Mouse (Mus musculus) cerebellum, adult 9-10 months (tissue): ENCODE measurements around the gene Olfr545.

Source experiments
- DNase-seq: peaks from one replicate; pipeline ENCODE4 v3.0.0; 2022

Olfr545 gene

DNA sequence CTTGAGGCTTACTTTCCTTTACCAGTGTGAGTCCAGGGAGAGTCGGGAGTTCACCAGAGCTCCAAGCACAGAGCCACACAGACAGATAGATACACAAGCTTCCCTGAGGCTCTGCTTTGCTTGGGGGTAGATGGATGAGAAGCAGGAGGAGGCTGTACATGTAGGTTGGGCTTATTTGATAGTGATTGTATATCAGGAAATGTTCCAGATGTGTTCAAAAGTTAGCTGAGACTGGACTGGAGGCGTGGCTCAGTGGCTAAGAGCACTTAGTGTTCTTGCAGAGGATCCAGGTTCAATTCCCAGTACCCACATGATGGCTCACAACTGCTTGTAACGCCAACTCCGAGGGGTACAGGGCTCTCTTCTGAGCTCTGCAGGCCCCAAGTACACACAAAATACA, 20.9 kb downstream of the Olfr545 start:
- DNase-seq: no peak

DNA sequence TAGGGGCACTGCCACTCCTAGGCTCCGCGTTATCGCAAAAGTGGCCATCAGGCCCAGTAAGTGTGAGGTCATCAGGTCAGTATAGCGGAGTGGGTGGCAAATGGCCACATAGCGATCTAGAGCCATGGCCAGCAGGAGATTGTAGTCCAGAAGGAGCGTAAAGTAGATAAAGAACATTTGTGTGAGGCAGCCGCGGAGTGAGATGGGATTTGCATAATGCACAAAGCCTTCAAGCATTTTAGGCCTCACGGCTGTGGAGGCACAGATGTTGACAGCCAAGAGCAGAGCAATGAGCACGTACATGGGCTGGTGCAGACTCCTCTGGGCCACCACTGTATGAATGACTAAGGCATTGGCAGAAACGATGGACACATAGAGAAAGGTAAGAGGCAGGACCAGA, 22.0 kb downstream of the Olfr545 start:
- no peak for DNase-seq

DNA sequence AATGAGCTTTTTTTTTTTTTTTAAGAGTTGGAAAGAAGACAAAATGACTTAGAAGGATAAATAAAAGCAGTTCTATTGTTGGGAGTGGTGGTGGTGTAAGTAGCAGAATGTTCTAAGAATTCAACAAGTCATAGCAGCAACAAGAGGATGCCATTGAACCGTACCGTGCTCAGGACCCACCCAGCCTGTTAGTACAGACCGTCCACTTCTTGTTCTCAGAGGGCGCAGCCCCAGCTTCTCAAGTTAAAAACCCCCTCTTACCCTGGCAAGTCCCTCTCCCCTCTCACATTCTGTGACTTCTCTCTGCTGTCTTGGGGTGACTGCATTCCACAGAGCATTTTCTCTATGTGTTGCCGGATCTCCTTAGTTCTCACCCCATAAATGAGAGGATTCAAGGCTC, 22.8 kb downstream of the Olfr545 start:
- no peak for DNase-seq

DNA sequence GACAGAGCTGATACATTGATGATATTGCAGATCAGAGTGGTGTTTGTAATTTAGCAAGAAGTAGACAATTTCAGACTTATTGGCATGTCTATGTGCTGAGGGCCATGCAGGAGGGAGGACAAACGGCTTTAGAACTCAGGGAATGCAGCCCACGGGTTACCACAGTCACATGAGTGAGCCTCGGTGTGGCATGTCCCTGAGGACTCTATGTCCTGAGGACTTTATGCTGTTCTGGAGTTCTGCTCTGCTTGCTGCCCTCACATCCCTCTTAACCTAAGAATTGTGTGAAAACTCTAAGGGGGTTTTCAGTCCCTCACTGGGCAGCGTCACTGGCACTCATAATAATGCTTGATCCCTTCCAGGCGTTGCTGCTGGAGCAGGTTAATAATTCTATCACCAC, 26.7 kb downstream of the Olfr545 start:
- DNase-seq: no peak

DNA sequence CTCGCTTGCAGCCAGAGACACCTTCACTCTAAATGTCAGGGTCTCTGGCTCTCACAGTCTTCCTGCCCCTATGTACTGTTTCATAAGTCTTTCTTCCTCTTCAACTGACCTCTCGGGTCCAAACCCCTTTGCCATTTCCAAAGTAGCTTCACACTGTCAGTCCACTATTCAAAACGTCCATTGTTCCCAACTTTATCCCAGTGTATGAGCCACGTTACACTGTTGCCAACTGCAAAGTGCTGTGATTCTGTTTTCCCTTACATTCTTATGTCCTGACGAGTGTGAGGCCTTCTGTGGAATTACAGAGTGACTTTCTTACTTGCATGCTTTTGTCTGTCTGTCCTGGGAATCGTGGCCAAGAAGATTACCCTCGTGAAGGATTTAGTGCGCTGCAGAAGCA, 31.8 kb downstream of the Olfr545 start:
- DNase-seq: no peak

DNA sequence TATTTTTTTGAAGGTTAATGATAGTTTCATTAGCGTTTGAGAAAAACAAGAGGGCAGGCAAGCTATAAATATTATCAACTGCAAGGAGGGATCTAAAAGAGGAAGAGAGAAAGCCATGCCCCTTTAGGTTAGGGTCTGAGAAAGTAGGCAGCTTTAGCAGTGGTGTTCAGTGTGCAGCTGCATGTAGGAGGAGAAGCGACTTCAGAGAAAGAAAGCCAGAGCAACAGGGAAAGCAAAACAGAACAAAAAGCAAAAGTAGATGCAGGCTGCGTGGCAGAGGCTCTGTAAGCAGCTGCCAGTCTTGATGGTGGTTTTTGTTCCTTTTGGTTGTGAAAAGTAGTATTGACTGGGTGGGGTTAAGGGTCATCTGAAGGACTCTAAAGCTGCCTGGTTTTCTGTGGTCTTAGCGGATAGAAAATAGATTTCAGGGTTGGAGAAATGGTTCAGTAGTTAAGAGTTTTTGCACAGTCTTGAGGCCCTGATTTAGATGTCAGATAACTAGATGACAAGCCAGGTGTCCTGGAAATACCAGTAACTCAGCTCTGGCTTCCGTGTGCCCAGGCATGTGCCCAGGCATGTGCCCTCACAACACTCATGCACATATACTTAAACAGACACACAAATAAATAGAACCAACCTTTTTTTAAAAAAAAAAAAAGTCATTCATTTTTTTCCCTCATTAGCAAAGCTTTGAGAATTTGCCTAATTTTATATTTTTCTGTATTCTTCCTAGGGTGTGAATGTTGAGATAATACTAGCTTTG, 40.6 kb downstream of the Olfr545 start:
- no peak for DNase-seq

DNA sequence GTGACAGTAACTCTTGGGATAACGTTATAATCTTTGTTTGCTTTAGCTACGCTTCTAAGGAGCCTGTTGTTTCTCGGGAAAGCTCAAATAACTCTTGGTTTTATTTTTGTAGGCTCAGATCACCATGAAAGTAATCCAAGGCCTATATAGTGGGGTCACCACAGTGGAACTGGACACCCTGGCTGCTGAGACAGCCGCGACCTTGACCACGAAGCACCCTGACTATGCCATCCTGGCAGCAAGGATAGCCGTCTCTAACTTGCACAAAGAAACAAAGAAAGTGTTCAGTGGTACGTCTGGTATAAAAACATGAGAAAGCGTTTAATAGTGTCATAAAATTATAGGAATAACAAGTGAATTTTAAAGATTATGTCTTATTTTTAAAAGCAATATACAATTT, 52.9 kb downstream of the Olfr545 start:
- no peak for DNase-seq

DNA sequence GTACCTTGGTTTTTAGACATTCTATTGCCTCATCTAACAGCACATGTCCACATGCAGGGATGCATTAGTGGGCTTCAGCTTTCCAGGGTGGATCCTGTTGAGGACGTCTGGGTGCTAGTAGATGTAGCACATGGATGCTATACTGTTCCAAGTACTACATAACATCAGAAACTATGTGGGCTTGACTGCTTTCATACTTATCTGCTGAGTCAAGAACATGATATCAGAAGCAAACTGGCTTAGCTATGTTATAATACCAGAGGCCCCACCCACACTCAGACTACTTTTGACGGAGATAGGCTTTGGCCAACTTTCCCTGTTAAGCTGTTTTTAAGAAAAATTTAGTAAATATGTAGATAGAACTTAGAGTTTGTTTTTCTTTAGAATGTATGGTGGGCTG, 55.1 kb downstream of the Olfr545 start:
- DNase-seq: no peak

DNA sequence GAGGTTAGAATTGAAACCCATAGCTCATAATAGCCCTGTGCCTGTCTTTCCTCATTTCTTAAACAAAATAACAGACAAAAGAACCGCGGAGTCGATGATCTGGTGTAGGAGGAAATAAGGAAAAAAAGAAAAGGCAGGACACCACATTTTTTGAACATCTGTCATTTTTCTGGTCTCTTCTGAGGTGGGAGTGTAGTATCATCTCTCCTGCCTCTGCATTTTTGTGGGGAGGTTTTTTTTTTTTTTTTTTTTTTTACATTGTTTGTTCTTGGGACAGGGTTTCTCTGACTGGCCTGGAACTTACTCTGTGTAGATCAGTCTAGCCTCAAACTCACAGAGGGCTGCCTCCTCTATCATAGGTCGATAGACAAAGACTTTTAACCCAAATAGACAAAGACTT, 56.9 kb downstream of the Olfr545 start:
- no peak for DNase-seq

DNA sequence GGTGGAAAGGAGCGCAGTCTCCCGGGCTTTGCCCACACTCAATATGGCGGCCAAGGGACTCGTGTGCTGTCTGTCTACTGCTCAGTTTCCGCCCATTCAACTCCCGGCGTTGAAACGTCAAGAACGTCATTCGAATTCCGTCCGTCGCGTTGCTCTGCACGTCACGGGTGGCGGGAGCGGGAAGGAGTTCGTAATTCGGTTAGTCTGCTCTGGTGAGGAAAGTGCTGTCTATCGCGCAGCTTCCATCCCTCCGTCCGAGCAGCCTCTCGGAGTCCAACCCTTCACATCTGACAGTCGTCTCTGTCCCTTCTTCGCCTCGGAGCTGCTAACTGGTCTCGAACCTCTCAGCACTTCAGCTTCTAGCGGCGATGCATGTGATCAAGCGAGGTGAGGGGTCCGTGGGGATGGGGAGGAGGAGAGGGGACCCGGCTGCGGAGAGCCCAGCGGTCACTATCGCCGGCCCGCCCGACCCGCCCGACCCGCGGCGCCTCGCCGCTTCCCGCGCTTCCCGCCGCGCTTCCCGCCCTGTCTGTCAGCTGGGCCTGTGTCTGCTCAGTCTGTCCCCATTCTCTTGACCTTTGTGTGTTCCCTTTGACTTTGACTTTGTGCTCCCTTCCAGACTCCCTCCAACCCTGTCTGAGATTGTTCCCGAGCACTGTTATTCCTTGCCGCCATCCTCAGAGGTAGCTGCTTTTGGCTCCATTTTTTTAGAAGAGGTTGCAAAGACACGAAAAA, 57.5 kb downstream of the Olfr545 start, which contains the start of gene Rrm1:
TSS of gene Rrm1 (plus strand) at position 39 of the 735 bp plus-strand sequence.
- peak; percentile 95 for DNase-seq
